Mouse (Mus musculus): ENCODE data around the gene Gm13128. TPM values are rescaled to one million over a fixed set of nuclear protein-coding genes. Genes with fewer than 3 reads are reported as not detected.
"Not testable (repeated sequence)": the region's sequence is repeated elsewhere in the genome, so short reads cannot be mapped to it uniquely, and the experiment has no call there.

Gene Gm13128
- not detected for total RNA-seq (2021)

GRCm38 (mm10) chr4:144329949-144330348, at the start of gene Gm13128:
TSS of gene Gm13128 (plus strand) at chr4:144330249.
- intact Hi-C loops (cut with DNase I); DNase-seq: not testable (repeated sequence)

- DNase-seq; intact Hi-C loops (cut with DNase I): not testable (repeated sequence)
Measured at GRCm38 (mm10) chr4:144280388-144280787, 49.7 kb upstream of the Gm13128 start, which contains the start of gene Pramel5. TSS of gene Pramel5 (minus strand) at chr4:144280488.

DNA sequence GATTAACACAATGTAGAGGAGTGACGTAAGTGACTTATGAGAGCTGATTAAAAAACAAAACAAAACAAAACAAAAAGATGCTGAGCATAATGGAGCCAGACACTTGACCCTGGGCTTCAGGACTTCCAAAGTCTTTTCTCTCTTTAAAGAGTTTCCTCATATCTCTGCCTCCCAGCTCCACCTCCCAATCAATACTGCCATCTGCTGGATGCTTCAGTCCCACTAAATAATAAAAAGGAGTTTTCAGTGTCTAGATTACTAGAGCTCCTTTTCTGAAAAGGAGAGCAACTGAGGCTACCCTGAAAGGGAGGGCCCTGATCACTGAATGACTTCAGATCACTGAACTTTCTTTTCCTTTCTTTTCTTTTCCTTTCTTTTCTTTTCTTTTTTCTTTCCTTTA, 30.6 kb upstream of the Gm13128 start:
- DNase-seq; intact Hi-C loops (cut with DNase I): not testable (repeated sequence)

DNA sequence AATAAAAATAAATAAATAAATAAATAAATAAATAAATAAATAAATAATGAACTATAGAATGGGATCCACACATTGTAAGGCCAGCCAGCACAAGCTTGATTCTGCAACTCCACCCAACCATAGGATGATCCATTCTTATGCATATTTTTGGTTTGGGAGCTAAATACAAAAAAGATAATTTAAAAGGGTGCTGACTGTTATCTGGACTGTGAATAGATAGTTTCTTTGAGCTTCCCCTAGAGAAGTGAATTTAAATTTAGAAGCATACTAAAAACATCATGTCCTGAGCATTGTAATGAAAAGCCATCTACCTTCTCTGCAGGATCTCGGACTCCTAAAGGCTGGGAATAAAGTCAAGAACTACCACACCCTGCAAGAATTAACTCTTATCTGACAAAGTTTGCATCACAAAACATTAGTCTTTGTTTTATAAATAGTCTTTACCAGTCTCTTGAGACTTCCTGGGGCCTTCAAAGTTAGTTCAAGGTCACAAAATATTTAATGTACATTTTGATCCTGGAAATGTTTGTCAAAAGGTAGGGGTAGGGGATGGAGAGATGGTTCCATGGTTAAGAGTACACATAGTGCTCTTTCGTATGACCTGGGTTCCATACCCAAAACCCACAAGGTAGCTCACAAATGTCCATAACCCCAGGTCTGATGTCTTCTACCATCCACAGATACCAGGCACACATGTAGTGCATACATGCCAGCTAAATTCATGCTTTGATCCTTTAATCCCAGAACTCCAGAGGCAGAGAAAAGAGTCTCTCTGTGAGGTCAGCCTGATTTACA, 17.2 kb upstream of the Gm13128 start:
- DNase-seq; intact Hi-C loops (cut with DNase I): not testable (repeated sequence)

DNA sequence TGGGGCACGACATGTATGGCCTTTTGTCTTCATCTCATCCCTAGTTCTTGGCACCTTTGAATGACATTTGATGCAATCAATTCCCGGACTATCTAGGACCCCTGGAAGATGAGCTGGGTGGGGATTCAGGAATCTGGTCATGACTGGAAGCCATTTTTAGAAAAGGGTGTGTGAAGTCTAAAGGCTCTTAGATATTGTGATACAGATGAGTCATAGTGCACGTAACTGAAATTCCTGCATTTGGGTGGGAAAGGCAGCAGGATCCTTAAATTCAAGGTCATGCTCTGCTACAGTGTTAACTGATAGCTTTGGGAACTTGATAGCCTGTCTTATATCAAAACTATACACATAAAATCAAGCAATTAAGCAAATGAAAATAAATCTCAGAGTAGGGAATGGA, 5.8 kb downstream of the Gm13128 start:
- DNase-seq; intact Hi-C loops (cut with DNase I): not testable (repeated sequence)

- intact Hi-C loops (cut with DNase I); DNase-seq: not testable (repeated sequence)
Measured at GRCm38 (mm10) chr4:144357642-144358041, 27.6 kb downstream of the Gm13128 start, which contains the start of gene Gm13119. TSS of gene Gm13119 (plus strand) at chr4:144357942.

DNA sequence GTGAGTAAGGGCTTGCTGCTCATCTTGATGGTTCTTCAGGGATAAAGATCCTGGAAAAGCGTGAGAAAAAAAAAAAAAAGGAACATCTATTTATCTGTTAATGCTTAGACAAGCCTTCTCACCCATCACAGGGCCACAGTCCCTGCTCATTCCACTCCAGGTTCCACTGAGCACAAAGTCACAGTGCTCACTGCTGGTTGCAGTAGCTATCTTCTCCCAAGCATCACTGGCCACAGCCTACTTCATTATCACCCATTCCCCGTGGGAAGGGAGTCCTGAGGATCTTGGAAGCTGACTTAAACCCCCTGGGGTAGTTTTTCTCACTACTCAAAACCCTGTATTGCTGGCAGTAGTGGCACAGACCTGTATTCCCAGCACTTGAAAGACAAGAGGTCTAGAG, 47.9 kb downstream of the Gm13128 start, which contains the start of gene Pramef20:
Gene Pramef20 (minus strand): TSS at position 23 of the 400 bp plus-strand sequence.
- intact Hi-C loops (cut with DNase I) = no loop called here
- DNase-seq = no peak

Other genes starting within 250 kb of the Gm13128 start
- gene Gm13102, start 223.8 kb upstream of the Gm13128 start, total RNA-seq (2021) = not detected
- not detected for gene Oog3, start 167.6 kb upstream of the Gm13128 start, total RNA-seq (2021)
- gene Oog2, start 139.5 kb upstream of the Gm13128 start, total RNA-seq (2021) = not detected
- not detected for gene C87977, start 116.9 kb upstream of the Gm13128 start, total RNA-seq (2021)
- not detected for gene Pramel5, start 49.8 kb upstream of the Gm13128 start, total RNA-seq (2021)
- gene Gm13119, start 27.7 kb downstream of the Gm13128 start, total RNA-seq (2021) = not detected
- not detected for gene Pramef20, start 47.7 kb downstream of the Gm13128 start, total RNA-seq (2021)
- not detected for gene Pramef12, start 78.2 kb downstream of the Gm13128 start, total RNA-seq (2021)
- not detected for gene 1700012P22Rik, start 108.5 kb downstream of the Gm13128 start, total RNA-seq (2021)
- gene Gm9944, start 123.1 kb downstream of the Gm13128 start, total RNA-seq (2021) = not detected
- not detected for gene Aadacl3, start 133.5 kb downstream of the Gm13128 start, total RNA-seq (2021)
- not detected for gene 9430007A20Rik, start 189.6 kb downstream of the Gm13128 start, total RNA-seq (2021)
- gene Gm13124, start 234.9 kb downstream of the Gm13128 start, total RNA-seq (2021) = not detected